Mouse (Mus musculus) intestine, embryonic 16.5 days (tissue): ENCODE measurements at regions not wholly inside any gene's neighbourhood (a gene's known extent, or its start where the extent isn't known, plus 50 kb on each side); places are given as distances from the start of the nearest gene placed in this dataset.
"Not testable (repeated sequence)": the region's sequence is repeated elsewhere in the genome, so short reads cannot be mapped to it uniquely, and the experiment has no call there.

ENCODE experiments used
- ATAC-seq: fragments of 200-750 bp; cut with Nextera tagmentation; 2 replicates; pipeline ENCODE4 v1.8.0; 2017; ENCODE audit warnings: moderate TSS enrichment, moderate library complexity
- H3K27ac ChIP-seq: fragments of 300-500 bp; sonication (generic); 2 replicates; pipeline ENCODE4 v1.5.1; 2014; ENCODE audit warnings: mild to moderate bottlenecking, low read length
- H3K27me3 ChIP-seq: fragments of 300-500 bp; sonication (generic); replicated peaks from 2 replicates; pipeline ENCODE4 v1.6.1; 2014; ENCODE audit warnings: low read length, control low read depth, mixed read lengths; ENCODE audit not compliant: control insufficient read depth, insufficient read depth
- H3K36me3 ChIP-seq: fragments of 300-500 bp; sonication (generic); 2 replicates; pipeline ENCODE4 v1.6.1; 2014; ENCODE audit warnings: low read length, control low read depth; ENCODE audit not compliant: control insufficient read depth, insufficient read depth
- H3K4me1 ChIP-seq: fragments of 300-500 bp; sonication (generic); 2 replicates; pipeline ENCODE4 v1.6.1; 2014; ENCODE audit warnings: low read length, control low read depth, mixed read lengths; ENCODE audit not compliant: control insufficient read depth, insufficient read depth
- H3K4me2 ChIP-seq: fragments of 300-500 bp; sonication (generic); 2 replicates; pipeline ENCODE4 v1.6.1; 2014; ENCODE audit warnings: low read depth, low read length, control low read depth
- H3K4me3 ChIP-seq: fragments of 300-500 bp; sonication (generic); 2 replicates; pipeline ENCODE4 v1.5.1; 2014; ENCODE audit warnings: mild to moderate bottlenecking, low read length
- H3K9ac ChIP-seq: fragments of 300-500 bp; sonication (generic); 2 replicates; pipeline ENCODE4 v1.6.1; 2014; ENCODE audit warnings: low read depth, low read length
- H3K9me3 ChIP-seq: fragments of 300-500 bp; sonication (generic); 2 replicates; pipeline ENCODE4 v1.6.1; 2016; ENCODE audit warnings: low read length, control low read depth; ENCODE audit not compliant: control insufficient read depth
- WGBS: fragments of 180-500 bp; shearing (Covaris S2); extraction: QIAGEN DNeasy Blood & Tissue Kit; methylation state at CpG from one replicate; pipeline ENCODE4 v1.1.7; 2014; 5-methylcytosine and 5-hydroxymethylcytosine counted together

DNA sequence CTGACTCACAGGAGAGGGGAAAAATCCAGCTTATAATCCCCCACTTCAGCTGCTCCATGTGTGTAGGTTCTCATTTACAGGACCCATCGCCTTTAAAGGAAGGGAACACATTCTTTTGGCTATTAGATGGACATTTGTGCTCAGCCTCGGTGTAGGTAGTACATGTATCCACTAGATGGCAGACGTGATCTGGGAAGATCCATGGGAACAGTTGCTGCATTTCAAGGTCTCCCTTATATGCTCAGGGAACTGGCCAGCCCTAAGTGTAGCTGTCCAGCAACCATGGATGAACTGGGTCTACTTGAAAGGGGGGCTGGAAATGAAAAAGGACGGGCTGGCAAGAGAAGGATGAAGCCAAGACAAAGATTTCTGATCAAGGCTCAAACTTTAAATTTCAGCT, 124.0 kb downstream of the Akain1 start:
- H3K9me3 ChIP-seq: no peaks in the 10 kb centered on the region
- H3K36me3 ChIP-seq: no peaks in the 10 kb centered on the region
- 14% methylated on average over 4 of the region's 4 CpGs for WGBS
- H3K4me2 ChIP-seq: no peak overlapping the region
- H3K27me3 ChIP-seq: no peaks in the 10 kb centered on the region
- no peak overlapping the region for H3K9ac ChIP-seq
- peak; percentile 70 for ATAC-seq
- H3K4me1 ChIP-seq: no peaks in the 10 kb centered on the region
- no peak overlapping the region for H3K4me3 ChIP-seq
- no peak overlapping the region for H3K27ac ChIP-seq

- H3K36me3 ChIP-seq, H3K27me3 ChIP-seq, H3K4me1 ChIP-seq, H3K9ac ChIP-seq, H3K4me3 ChIP-seq, H3K9me3 ChIP-seq, H3K4me2 ChIP-seq, H3K27ac ChIP-seq: not testable (repeated sequence)
- 46% methylated on average over 8 of the region's 8 CpGs for whole genome bisulfite sequencing
- ATAC-seq: peak; percentile 77
Measured at GRCm38 (mm10) chr17:69571070-69571669, 132.0 kb downstream of the Akain1 start.

- peak; percentile 94 for ATAC-seq
- WGBS: 43% methylated on average over 4 of the region's 4 CpGs
Measured at GRCm38 (mm10) chr17:69590553-69590952, 151.4 kb downstream of the Akain1 start.

GRCm38 (mm10) chr17:69597773-69598295, 158.7 kb downstream of the Akain1 start:
- Histone ChIP-seq H3K4me3 (no peak overlapping the region), H3K9me3 (no peaks in the 10 kb centered on the region), H3K4me1 (no peaks in the 10 kb centered on the region), H3K27ac (no peak overlapping the region), H3K36me3 (no peaks in the 10 kb centered on the region), H3K27me3 (no peaks in the 10 kb centered on the region), H3K4me2 (no peak overlapping the region), H3K9ac (no peak overlapping the region)
- ATAC-seq: no peak
- 61% methylated on average over 3 of the region's 3 CpGs for WGBS

More at GRCm38 (mm10) chr17:69590553-69590952, 151.4 kb downstream of the Akain1 start:
- Histone ChIP-seq H3K36me3 (no peaks in the 10 kb centered on the region), H3K27me3 (no peaks in the 10 kb centered on the region), H3K4me3 (no peak overlapping the region), H3K9me3 (no peaks in the 10 kb centered on the region), H3K27ac (no peak overlapping the region), H3K4me2 (no peak overlapping the region), H3K4me1 (0 out of 2 replicates have a peak, but pooled peaks cover 3% of the 10 kb centered on the region), H3K9ac (no peak overlapping the region)

- Histone ChIP-seq H3K4me2 (no peak overlapping the region), H3K4me3 (no peak overlapping the region), H3K9ac (no peak overlapping the region), H3K9me3 (no peaks in the 10 kb centered on the region), H3K4me1 (no peaks in the 10 kb centered on the region), H3K27ac (no peak overlapping the region), H3K27me3 (no peaks in the 10 kb centered on the region), H3K36me3 (no peaks in the 10 kb centered on the region)
- no peak for ATAC-seq
- 79% methylated on average over 5 of the region's 5 CpGs for WGBS
Measured at GRCm38 (mm10) chr17:69598461-69598860, 159.3 kb downstream of the Akain1 start.

GRCm38 (mm10) chr17:69603596-69603995, 164.5 kb downstream of the Akain1 start:
- no peak overlapping the region for H3K4me3 ChIP-seq
- no peaks in the 10 kb centered on the region for H3K9me3 ChIP-seq
- no peak for ATAC-seq
- H3K27me3 ChIP-seq: no peaks in the 10 kb centered on the region
- H3K9ac ChIP-seq: no peak overlapping the region
- no peak overlapping the region for H3K4me2 ChIP-seq
- no peaks in the 10 kb centered on the region for H3K36me3 ChIP-seq
- H3K27ac ChIP-seq: no peak overlapping the region
- H3K4me1 ChIP-seq: no peaks in the 10 kb centered on the region

DNA sequence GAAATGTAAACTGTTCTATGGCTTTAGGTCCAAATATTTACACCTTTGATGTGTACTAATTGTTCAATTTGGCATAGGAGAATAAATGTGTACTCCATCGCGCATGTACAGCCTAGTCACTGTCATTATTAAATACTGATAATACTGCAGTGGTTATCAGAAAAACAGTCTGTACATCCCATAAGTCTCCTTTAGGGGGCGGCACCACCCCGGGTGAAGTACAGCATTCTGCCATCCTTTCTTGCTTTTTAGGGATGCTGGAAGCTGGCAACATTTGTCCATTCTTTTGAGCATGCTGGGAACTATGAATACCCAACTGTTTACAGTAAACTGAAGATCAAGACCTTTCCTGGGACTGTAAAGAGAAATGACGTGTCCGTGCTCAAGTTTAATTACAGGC, 165.6 kb downstream of the Akain1 start:
- H3K27ac ChIP-seq: no peak overlapping the region
- H3K27me3 ChIP-seq: no peaks in the 10 kb centered on the region
- 60% methylated on average over 6 of the region's 6 CpGs for WGBS
- no peak overlapping the region for H3K4me2 ChIP-seq
- H3K4me1 ChIP-seq: no peaks in the 10 kb centered on the region
- no peaks in the 10 kb centered on the region for H3K9me3 ChIP-seq
- no peak overlapping the region for H3K9ac ChIP-seq
- H3K4me3 ChIP-seq: no peak overlapping the region
- no peak for ATAC-seq
- H3K36me3 ChIP-seq: no peaks in the 10 kb centered on the region

GRCm38 (mm10) chr17:69605458-69605857, 166.3 kb downstream of the Akain1 start:
- H3K9ac ChIP-seq: no peak overlapping the region
- WGBS: 86% methylated on average over 9 of the region's 9 CpGs
- H3K27ac ChIP-seq: no peak overlapping the region
- no peak overlapping the region for H3K4me2 ChIP-seq
- H3K27me3 ChIP-seq: no peaks in the 10 kb centered on the region
- H3K36me3 ChIP-seq: no peaks in the 10 kb centered on the region
- H3K4me3 ChIP-seq: no peak overlapping the region
- no peaks in the 10 kb centered on the region for H3K9me3 ChIP-seq
- no peak for ATAC-seq
- H3K4me1 ChIP-seq: no peaks in the 10 kb centered on the region

- 78% methylated on average over 3 of the region's 3 CpGs for WGBS
- H3K9ac ChIP-seq: no peak overlapping the region
- no peak overlapping the region for H3K27ac ChIP-seq
- H3K4me1 ChIP-seq: no peaks in the 10 kb centered on the region
- no peak for ATAC-seq
- no peak overlapping the region for H3K4me2 ChIP-seq
- no peaks in the 10 kb centered on the region for H3K27me3 ChIP-seq
- H3K36me3 ChIP-seq: no peaks in the 10 kb centered on the region
- no peak overlapping the region for H3K4me3 ChIP-seq
- no peaks in the 10 kb centered on the region for H3K9me3 ChIP-seq
Measured at GRCm38 (mm10) chr17:69631411-69631810, 192.3 kb downstream of the Akain1 start.

DNA sequence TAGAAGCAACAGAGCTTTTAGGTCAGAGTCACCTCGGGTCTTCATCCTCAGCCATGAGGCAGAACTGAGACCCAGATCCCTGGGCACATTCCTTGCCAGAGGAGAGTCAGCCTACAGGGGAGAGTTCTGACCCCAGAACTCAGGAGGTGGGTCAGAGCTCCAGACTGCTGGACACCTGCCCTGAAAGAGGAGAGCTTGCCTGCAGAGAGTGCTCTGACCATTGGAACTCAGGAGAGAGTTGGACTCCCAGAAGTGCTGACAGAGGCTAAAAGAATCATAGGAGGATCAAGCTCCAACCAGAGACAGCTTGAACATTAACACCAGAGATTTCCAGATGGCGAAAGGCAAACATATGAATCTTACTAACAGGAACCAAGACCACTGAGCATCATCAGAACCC, 211.4 kb downstream of the Akain1 start:
- H3K9me3 ChIP-seq, H3K36me3 ChIP-seq, H3K27ac ChIP-seq, ATAC-seq, H3K4me2 ChIP-seq, H3K4me3 ChIP-seq, H3K9ac ChIP-seq, H3K27me3 ChIP-seq, H3K4me1 ChIP-seq: not testable (repeated sequence)
- 77% methylated on average over 2 of the region's 2 CpGs for WGBS
